In the genomic region with DNA sequence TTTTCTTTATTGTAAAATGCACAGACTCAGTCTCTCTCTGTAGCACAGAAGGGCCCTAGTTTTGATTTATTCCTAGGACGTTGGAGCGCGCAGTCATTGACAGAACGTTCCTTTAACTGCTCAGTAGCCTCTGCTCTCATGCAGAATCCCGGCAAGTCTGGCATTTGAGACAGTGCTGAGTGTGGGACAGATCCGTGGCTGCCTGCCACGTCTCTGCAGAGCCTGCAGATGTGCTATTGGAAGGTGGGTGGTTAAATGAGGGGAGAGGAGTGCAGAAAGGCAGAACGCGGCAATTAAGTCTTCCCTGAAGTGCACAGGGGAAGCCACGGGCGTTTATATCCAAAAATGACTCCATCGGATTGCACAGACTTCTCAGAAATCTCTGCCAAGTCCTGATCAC, we compare ENCODE assay signal across 10 mouse cellular contexts.
A peak's percentile ranks its signal among the peaks of the same experiment; 100 is the strongest.
DNase-seq lines count a peak whose midpoint lies in the region; ATAC-seq and TF ChIP-seq lines count a peak whose summit lies in the region.
"Had no signal": no experiment of that assay in that cellular context is flagged by ENCODE, and none has a peak within 500 bp of the region (broad histone marks: within the 10 kb centered on the region; RNA-seq: fewer than 3 reads in every experiment).

No protein-coding gene starts in this region.

- no peaks in the 10 kb centered on the region for H3K9me3 ChIP-seq in heart, embryonic 14.5 days (ENCODE audit: control insufficient read depth, low read length)
- no peaks in the 10 kb centered on the region for H3K9me3 ChIP-seq in heart, embryonic 10.5 days
- no peaks in the 10 kb centered on the region for H3K9me3 ChIP-seq in stomach, embryonic 16.5 days (replicated peaks; ENCODE audit: control insufficient read depth, low read length)
- H3K9me3 ChIP-seq in stomach, postnatal 0 days (ENCODE audit: control insufficient read depth, low read length), result no peaks in the 10 kb centered on the region

- H3K9ac ChIP-seq in heart, embryonic 14.5 days (ENCODE audit: low read length), result no peak overlapping the region
- no peak overlapping the region for H3K9ac ChIP-seq in stomach, embryonic 16.5 days (ENCODE audit: low read length)
- H3K9ac ChIP-seq in stomach, postnatal 0 days (ENCODE audit: low read length), result no peak overlapping the region
- H3K9ac ChIP-seq: liver, embryonic 14.5 days had no signal

- no peak for ATAC-seq in heart, embryonic 14.5 days (ENCODE audit: insufficient number of reproducible peaks, insufficient read depth, low FRiP score, low read depth)
- ATAC-seq in stomach, embryonic 16.5 days (ENCODE audit: insufficient read depth, low FRiP score), result 0 out of 2 replicates have a peak, but pooled peaks have one; percentile 29
- ATAC-seq in stomach, postnatal 0 days (ENCODE audit: low FRiP score, low TSS enrichment), result no peak

- intact Hi-C loops in left cerebral cortex, adult 2 months (cut with DNase I), result no loop called here

- peak overlapping the region; percentile 47 for H3K4me2 ChIP-seq in heart, embryonic 14.5 days (ENCODE audit: low read length)
- no peak overlapping the region for H3K4me2 ChIP-seq in stomach, embryonic 16.5 days (ENCODE audit: low read depth, low read length)
- no peak overlapping the region for H3K4me2 ChIP-seq in stomach, postnatal 0 days (replicated peaks; ENCODE audit: low read depth)

- H3K27ac ChIP-seq in heart, embryonic 14.5 days (replicated peaks in 1 of 2; ENCODE audit: control insufficient read depth in 1 of 2, insufficient read depth in 1 of 2, low read depth in 2 of 2, low read length in 2 of 2), result no peak overlapping the region
- H3K27ac ChIP-seq in heart, embryonic 10.5 days, result no peak overlapping the region
- H3K27ac ChIP-seq in stomach, embryonic 16.5 days (ENCODE audit: low read length), result no peak overlapping the region
- H3K27ac ChIP-seq in stomach, postnatal 0 days (replicated peaks), result no peak overlapping the region
- no peak overlapping the region for H3K27ac ChIP-seq in left cerebral cortex, adult 2 months
- no peak overlapping the region for H3K27ac ChIP-seq in kidney, adult 2 months (ENCODE audit: insufficient read depth, low read depth, low read length)
- H3K27ac ChIP-seq: liver, embryonic 14.5 days had no signal

- H3K36me3 ChIP-seq in heart, embryonic 14.5 days (ENCODE audit: control insufficient read depth, insufficient read depth, low read length), result no peaks in the 10 kb centered on the region
- no peaks in the 10 kb centered on the region for H3K36me3 ChIP-seq in heart, embryonic 10.5 days
- H3K36me3 ChIP-seq in stomach, embryonic 16.5 days (ENCODE audit: control insufficient read depth, insufficient read depth, low read length), result no peaks in the 10 kb centered on the region
- H3K36me3 ChIP-seq in stomach, postnatal 0 days (ENCODE audit: control insufficient read depth, insufficient read depth, low read length), result no peaks in the 10 kb centered on the region
- H3K36me3 ChIP-seq in kidney, adult 2 months (ENCODE audit: control insufficient read depth, insufficient read depth, low read length), result no peaks in the 10 kb centered on the region

- H3K4me1 ChIP-seq in heart, embryonic 14.5 days (ENCODE audit: control insufficient read depth in 2 of 2, insufficient read depth in 2 of 2, low read length in 2 of 2), result 0 out of 4 replicates have a peak, but pooled peaks cover 0 to 5% of the 10 kb centered on the region in 2 experiments
- H3K4me1 ChIP-seq in heart, embryonic 10.5 days, result no peaks in the 10 kb centered on the region
- H3K4me1 ChIP-seq in stomach, embryonic 16.5 days (ENCODE audit: control insufficient read depth, insufficient read depth, low read length), result no peaks in the 10 kb centered on the region
- no peaks in the 10 kb centered on the region for H3K4me1 ChIP-seq in stomach, postnatal 0 days (replicated peaks; ENCODE audit: control insufficient read depth, insufficient read depth)
- no peaks in the 10 kb centered on the region for H3K4me1 ChIP-seq in kidney, adult 2 months (ENCODE audit: control insufficient read depth, insufficient read depth, low read length)

- no peak for DNase-seq in heart, embryonic 10.5 days (ENCODE audit: low spot score)
- DNase-seq in stomach, postnatal 0 days (ENCODE audit: low spot score), result no peak
- peak; percentile 18 to 49 for DNase-seq in left cerebral cortex, adult 2 months (ENCODE audit: extremely low spot score in 1 of 2, low spot score in 2 of 2)
- DNase-seq in kidney, adult 2 months, result no peak
- DNase-seq in kidney, postnatal 25 days, result no peak
- no peak for DNase-seq in urinary bladder, postnatal 4 days (ENCODE audit: low spot score in 2 of 2)

- TF ChIP-seq POLR2A in kidney, adult 2 months (IDR thresholded peaks at IDR 0.05; ENCODE audit: low read depth, low read length), result no peak

- no peak for TF ChIP-seq EP300 in stomach, postnatal 0 days (optimal IDR thresholded peaks at IDR 0.05)

- no peak overlapping the region for H3K4me3 ChIP-seq in heart, embryonic 14.5 days (ENCODE audit: control insufficient read depth in 1 of 2, insufficient read depth in 1 of 2, low read depth in 1 of 2, low read length in 2 of 2)
- H3K4me3 ChIP-seq in heart, embryonic 10.5 days, result no peak overlapping the region; the same call in 1 of the 2 replicates
- no peak overlapping the region for H3K4me3 ChIP-seq in stomach, embryonic 16.5 days (replicated peaks; ENCODE audit: low read length)
- H3K4me3 ChIP-seq in stomach, postnatal 0 days (ENCODE audit: low read depth, low read length), result no peak overlapping the region
- no peak overlapping the region for H3K4me3 ChIP-seq in left cerebral cortex, adult 2 months
- H3K4me3 ChIP-seq in kidney, adult 2 months (ENCODE audit: insufficient read depth, low read depth, low read length), result no peak overlapping the region

- no peaks in the 10 kb centered on the region for H3K27me3 ChIP-seq in heart, embryonic 14.5 days (ENCODE audit: control insufficient read depth, insufficient read depth, low read length)
- no peaks in the 10 kb centered on the region for H3K27me3 ChIP-seq in heart, embryonic 10.5 days (ENCODE audit: insufficient read depth, poor library complexity, severe bottlenecking)
- H3K27me3 ChIP-seq in stomach, embryonic 16.5 days (ENCODE audit: control insufficient read depth, insufficient read depth, low read length), result no peaks in the 10 kb centered on the region
- H3K27me3 ChIP-seq in stomach, postnatal 0 days (ENCODE audit: control insufficient read depth, insufficient read depth, low read length), result no peaks in the 10 kb centered on the region
- H3K27me3 ChIP-seq in kidney, adult 2 months (replicated peaks; ENCODE audit: control insufficient read depth, insufficient read depth, low read length), result no peaks in the 10 kb centered on the region
- H3K27me3 ChIP-seq: CH12.LX had no signal

- WGBS in heart, embryonic 14.5 days, result 49% methylated on average over 12 of the region's 12 CpGs
- 65% methylated on average over 12 of the region's 12 CpGs for WGBS in heart, embryonic 10.5 days
- 63% methylated on average over 12 of the region's 12 CpGs for WGBS in stomach, embryonic 16.5 days
- 59% methylated on average over 12 of the region's 12 CpGs for whole genome bisulfite sequencing in stomach, postnatal 0 days
- WGBS in kidney, adult 2 months, result 62% methylated on average over 12 of the region's 12 CpGs

- TF ChIP-seq CTCF in stomach, postnatal 0 days (IDR thresholded peaks at IDR 0.05; ENCODE audit: low read depth), result no peak
- no peak for TF ChIP-seq CTCF in left cerebral cortex, adult 2 months (IDR thresholded peaks at IDR 0.05)
- TF ChIP-seq CTCF in kidney, adult 2 months (conservative IDR thresholded peaks at IDR 0.05; ENCODE audit: insufficient read depth, insufficient read length, low read depth, low read length), result no peak

Comparison
In these comparisons a context has a peak if more than half of its experiments do, and no peak if none do; other contexts are left out.
1. DNase-seq: peak in left cerebral cortex, adult 2 months (2 of 2); none in heart, embryonic 10.5 days (single experiment), stomach, postnatal 0 days (single experiment), kidney, adult 2 months (single experiment), kidney, postnatal 25 days (0 of 2) and urinary bladder, postnatal 4 days (0 of 2).